Mouse (Mus musculus) spleen, adult 12 weeks (tissue): ENCODE data around the gene St3gal4.

Source experiments
- DNase-seq: peaks from one replicate; pipeline ENCODE4 v3.0.0; 2022; ENCODE audit warnings: low spot score

Gene St3gal4

DNA sequence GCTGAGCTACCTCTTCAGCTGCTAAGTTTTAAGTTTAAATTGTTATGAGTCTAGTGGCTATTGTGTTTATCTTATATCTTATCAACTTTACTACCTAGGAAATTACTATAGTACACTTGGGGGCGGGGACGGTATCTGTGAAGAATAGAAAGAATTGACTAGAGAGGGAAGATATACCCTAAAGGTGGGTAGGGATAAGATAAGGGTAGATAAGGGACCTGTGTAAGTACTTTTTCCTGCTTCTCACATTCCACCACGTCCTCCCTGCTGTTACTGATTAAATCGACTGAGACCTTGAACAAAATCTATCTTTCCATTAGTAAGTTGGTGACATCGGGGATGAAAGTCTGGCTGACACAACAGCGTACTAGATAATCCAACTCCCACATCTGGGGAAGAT lies 70.6 kb downstream of the St3gal4 start:
- no peak for DNase-seq

DNA sequence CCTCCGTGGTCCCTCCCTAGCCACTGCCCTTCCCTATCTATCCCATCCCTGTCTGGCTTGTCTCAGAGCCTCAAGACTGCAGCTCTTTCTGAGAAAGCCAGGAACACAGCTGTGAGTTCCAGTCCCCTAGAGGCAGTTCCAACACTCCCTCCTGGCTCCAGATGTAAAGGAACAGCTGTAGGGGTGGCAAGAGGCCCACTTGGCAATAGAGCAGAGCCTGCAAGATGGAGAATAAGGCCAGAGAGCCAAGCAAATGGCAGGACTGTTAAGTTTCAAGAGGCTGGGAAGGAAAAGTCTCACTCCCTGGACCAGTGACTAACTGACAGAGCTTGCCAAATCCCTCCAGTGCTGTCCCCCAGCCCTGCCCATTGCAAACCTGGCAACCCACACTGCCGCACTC lies 73.3 kb downstream of the St3gal4 start:
- DNase-seq, result no peak

DNA sequence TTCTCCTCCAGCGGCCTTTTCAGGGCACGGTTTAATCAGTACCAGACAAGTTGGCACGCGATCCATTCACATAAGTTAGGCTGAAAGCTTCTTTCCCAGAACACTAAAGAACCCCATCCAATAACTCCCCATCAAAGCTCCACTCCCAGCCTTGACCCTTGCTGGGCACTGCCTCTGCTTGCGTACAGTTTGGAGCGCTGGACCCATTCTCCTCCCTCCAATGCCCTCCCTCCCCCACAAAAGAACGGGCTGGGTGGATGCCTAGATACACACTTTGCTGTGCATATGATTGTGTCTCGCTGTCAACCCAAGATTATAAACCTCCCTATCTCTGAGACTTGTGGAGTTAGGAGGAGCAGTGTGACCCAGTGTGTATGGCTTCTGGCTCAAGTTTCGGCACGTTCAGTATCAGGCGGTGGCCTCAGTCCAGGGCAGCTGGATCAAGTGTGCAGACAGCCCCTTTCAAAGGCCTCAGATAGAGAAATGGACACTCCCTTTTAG lies 74.0 kb downstream of the St3gal4 start:
- DNase-seq, result no peak

DNA sequence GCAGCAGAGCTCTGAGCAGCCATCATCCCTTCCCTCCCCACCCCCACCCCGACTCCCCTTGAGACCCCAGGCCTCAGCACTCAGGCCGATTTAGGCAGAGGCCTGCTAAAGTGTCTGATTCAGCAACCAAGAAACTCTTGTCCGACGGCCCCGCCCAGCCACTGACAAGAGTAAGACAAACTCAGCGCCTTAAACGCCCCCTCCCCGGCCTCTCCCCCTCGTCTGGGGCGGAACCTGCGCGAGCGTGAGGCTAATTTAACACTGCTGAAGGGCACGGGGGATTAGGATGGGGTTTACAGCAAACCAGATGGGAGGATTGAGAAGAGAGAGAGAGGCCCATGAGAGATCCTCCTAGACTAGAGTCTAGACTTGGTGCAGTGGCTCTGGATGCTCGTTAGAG lies 74.6 kb downstream of the St3gal4 start:
- DNase-seq, result no peak

DNA sequence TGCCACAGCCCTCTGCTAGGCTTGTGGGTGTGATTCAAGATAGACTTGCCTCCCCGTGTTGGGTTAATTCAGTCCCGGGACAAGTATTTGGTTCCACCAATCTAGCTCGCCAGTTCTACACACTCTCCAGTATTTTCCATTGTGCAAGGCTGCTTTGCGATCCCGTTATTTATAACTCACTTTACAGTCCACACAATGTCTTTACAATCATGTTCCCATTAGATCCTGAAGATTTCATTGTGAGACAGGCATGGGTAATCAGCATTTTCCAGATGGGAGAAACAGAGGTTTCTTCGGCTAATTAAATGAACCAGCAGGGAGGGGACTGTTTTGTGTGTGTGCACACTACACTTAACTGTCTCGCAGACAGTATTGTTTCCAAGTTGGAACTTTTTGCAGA lies 75.4 kb downstream of the St3gal4 start:
- no peak for DNase-seq

DNA sequence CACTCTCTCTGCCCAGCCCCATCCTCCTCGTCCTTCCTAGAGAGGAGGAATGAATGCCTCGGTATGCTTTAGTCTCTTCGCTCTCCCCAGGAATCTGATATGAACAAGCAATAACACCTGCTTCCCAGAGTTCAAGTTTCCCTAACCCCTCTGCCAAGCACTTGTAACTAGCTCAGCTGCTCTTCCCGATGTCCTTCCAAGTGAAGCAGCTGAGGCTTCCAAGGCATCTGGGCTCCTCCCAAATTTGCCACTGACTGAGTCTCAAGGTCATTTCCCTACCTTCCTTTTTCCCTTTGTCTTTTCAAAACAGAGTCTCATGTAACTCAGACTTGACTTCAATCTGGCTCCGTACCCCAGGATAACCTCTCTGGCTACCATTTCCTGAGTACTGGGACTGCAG lies 77.6 kb downstream of the St3gal4 start:
- DNase-seq, result no peak

DNA sequence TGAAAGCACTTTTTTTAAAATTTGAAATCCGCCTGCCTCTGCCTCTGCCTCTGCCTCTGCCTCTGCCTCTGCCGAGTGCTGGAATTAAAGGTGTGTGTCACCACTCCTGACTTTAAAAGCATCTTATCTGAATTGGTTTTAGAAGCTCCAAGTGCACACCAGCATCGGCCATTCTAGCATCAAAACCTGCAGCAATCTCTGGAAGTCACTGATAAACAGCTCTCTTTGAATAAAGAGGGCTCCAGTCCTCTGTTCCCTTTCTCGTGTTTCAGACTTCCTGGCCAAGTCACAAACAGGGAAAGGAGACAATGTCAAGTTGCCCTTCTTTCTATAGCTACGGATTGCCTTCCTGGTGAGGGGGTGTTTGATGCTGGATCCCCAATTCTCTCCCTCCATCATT lies 79.2 kb downstream of the St3gal4 start:
- DNase-seq, result no peak

DNA sequence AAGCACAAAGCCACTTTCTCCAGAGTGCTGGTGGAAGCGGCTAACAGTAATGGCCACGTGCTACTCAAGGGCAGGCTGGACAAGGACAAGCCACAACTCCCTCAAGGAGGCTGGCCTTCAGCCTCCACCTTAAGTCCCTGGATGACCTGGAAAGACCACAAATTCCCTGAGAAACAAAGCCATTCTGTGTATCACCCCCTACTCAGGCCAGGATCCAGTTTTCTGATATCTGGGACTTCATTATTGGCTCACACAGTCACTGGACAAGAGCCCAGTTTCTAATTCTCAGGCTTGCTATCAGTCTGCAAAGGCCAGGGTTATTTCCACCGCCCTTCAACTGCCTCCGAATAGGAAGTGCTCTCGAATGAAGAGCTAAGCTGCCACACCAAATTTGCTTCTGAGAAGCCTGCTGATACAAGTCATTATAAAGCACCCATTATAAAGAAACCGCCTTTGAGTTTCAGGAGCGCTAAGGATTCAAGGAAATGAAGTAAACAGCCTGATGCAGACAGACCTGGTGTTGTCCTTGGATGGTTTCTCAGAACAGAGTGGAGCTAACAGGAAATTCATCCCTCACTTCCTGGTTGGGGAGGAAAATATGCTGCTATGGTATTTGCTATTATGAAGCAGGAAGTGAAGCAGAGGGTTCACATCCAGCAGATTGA lies 80.0 kb downstream of the St3gal4 start:
- no peak for DNase-seq

DNA sequence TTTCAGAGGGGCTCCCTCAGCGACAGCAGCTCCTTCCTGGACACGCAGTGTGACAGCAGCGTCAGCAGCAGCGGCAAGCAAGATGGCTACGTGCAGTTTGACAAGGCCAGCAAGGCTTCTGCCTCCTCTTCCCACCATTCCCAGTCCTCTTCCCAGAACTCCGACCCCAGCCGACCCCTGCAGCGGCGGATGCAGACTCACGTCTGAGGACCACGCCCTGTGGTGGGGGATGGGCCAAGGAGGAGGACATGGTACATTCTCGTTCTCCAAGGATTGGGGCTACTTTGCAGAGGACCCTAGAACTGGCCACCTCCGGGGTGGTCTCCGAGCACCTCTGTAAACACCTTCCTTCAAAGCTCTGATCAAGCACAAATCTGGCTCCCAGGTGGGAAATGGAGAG lies 84.0 kb downstream of the St3gal4 start:
- no peak for DNase-seq

DNA sequence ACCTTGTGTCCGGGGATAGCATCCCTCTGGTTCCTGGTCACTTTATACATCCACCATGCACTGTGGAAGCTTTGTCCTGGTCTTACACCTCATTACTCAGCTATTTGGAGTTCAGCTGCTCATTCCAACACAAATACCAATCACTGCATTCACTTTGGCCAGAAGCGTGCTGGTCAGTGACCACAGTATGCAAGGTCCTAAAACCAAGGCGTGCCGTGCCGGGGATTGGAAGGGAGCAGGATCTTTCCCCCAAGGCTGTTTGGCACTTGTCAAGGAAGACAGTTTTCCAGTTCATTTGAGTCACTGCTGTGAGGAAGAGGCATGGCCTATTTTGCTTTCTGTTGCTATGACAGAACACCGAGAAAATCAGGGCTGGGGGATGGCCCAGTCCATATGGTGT lies 86.6 kb downstream of the St3gal4 start:
- no peak for DNase-seq

DNA sequence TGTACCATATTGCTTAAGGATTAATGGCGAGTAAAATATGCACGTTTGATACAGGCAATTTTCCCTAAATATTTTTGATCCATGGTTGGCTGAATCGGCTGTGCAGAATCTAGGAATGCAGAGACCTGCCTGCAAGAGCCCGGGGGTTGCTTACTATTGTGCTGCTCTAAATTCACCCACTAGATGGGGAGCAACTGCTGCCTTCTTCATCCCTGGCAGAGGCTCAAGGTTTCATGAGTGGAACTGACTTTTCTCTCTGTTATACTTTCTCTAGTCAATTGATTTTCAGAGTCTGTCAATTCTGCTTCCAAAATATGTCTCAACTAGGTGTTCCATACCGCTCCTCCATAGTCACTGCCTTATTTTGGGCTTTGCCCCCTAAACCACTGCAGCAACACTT lies 88.2 kb downstream of the St3gal4 start:
- DNase-seq, result no peak

DNA sequence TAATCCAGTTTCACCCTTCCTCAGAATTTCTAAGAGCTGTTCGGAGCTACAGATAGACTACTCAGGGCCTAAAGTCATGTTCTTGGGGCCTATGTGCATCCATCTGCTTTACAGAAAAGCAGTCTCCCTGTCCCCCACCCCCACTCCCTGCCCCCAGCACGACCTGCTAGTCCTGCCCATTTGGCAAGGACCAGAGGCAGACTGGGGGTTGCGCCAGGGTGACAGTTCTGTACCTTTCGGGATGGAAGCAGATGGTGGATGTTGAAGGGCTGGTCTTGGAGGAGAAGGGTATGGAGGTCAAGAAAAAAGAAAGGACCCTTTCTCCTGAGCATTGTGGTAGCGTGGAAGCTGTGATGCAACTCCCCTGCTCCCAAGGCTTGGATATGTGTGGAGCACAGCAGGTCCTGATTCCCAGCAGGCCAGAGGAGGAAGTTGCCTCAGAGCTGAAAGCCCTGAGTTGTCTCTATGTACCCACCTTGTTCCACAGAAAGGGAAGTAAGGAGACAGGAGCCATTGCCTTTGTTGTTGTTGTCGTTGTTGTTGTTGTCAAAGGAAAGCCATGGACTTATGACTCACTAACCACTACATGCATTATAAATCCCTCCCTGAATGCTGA lies 91.6 kb downstream of the St3gal4 start:
- no peak for DNase-seq

DNA sequence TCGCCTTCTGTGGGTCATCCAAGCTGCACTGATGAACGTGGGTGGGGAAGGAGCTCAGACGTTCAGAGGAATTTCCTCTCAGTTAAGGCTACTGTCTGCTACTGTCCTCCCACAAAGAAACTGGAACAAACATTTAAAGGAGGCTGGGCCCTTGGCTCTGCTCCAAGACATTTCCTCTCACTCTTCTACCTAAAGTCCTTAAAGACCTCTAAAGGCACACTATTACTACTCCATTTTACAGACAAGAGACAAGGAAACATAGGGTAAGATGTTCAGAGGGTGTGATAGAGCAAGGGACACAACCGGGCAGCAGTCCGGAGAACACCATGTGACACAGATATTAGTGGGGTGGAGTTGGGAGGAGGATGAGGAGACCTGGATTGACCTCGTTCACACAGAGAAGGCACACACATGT lies 92.2 kb downstream of the St3gal4 start:
- DNase-seq, result no peak

DNA sequence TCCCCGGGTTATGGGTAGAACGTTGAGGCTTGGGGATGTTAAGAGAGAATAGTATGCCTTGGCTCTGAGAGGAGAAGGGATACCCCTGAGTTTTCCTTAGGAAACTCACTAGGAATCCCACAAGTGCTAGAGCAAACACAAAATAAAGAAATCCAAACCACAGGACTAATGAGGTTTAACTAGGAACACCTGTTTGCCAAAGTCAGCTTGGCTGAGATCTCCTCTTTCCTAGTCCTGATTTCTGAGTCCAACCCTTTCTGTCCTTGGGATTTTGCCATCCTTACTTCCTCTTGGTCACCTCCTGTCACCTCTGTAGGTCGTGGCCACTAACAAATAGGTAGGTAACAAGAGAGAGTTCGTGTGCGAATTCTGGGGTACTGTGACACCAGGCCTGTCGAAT lies 92.8 kb downstream of the St3gal4 start:
- DNase-seq, result no peak

DNA sequence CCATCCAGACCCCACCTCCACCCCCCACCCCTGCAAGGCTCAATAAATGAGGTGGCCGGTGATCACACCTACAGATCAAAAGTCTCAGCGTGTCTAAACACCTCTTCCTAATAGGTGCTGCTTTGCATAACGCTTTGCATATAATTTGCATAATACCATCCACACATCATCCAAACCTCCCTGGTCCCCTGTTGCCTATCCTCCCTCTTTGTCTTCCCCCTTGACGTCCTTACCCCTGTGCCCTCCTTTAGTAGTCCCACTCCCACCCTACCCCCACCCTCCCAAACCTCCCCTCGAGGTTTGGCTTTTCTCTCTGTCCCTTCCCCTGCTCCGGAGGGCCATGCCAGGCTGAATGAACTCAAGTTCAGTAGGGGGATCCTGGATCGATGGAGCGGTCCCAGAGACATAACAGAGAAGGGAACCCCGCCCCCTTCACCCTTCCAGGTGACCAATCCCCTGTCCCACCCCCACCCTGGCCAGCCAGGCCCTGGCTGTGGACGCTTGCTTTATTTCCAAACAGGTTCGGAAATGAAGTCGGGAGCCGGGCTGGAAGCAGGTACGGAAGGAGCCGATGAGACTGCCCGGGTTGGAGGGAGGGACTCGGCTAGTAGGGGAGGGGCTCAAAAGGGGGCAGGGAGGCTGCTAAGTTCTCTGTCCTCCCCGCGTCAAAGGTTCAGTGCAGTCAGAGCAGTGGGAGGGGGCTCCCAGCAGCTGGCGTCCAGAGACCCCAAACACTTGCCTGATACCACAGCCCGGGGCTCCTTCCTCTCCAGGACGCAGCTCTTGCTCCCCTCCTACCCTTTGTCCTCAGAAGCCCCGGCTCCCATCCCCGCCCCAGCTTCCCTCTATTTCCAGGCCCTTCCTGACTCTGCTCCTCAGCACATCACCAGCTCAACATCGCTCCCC lies 94.2 kb downstream of the St3gal4 start:
- DNase-seq, result no peak

DNA sequence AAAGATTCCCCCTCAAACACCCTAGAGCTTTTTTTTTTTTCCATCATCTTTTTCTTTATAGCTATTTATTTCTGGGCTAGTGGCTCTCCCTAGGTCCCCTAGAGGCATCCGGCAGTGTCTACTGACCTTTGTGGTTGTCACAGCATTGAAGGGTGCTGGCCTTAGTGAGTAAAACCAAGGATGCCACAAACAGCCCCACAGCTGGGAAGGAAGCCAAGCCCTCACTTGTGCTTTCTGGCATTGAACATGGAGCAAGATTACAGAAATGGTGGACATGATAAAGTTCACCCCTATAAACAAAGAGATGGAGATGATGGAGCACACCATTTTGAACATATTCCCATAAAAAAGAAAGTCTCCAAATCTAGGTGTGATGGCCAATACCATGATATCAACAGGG lies 97.3 kb downstream of the St3gal4 start:
- DNase-seq, result no peak

DNA sequence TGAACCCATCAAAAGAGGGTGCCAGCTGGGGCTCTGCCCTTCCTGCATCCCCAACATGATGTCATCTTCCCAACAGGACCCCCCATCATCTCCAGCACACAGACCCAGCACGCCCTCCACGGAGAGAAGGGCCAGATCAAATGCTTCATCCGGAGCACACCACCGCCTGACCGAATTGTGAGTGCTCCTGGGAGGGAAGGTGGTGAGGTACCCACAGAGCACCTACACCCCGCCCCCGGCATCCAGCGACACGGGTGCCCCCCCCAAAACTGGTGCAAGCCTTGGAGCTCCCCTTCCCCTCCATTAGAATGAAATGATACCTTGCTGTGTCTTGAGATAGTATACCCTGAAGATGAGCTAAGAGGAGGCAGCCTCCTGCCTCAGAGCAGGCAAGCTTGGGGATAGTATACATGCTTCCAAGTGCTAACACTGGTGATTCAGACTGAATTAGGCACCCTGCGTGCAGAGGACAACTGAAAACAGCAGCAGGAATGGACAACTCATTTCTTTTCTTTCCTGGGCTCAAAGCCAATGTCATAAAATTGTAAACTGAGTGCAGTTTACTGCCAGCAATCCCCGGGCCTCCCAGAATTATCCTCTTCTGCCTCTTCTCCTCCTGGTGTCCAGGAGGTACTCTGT lies 98.9 kb downstream of the St3gal4 start:
- DNase-seq, result no peak

DNA sequence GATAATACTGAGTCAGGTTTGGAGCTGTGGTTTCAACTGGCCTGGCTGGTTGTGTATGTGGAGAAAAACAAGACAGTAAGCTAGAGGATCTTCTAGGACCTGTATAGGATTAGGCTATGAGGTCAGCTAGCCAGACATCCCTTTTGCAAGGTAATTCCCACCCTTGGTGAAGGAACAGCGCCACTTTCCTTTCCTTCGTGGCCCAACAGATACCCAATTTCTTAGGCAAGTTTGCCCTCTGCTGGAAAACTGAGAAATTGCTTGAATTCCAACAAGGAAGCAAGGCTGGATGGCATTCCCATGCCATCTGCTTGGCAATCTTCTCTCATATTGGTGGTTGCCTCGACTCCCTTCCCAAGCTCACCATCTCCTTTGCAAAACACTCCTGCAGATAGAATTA lies 99.7 kb downstream of the St3gal4 start:
- no peak for DNase-seq

DNA sequence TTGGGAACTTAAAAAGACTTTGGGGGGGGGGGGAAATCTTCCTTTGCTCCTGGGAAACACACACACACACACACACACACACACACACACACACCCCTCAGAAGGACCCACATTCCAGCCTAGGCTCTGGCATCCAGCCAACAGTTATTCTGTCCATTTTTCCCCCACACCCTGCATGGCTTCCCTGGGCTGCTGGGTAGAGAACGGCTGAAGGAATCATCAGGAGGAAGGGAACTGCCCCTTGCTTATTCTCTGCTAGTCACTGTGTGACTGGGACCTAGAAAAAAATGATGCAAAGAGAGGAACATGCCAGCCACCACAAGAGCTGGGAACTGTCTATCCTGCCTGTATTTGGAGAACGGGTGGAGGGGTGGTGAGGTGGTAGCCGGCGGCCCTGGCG lies 101.0 kb downstream of the St3gal4 start:
- DNase-seq, result no peak

DNA sequence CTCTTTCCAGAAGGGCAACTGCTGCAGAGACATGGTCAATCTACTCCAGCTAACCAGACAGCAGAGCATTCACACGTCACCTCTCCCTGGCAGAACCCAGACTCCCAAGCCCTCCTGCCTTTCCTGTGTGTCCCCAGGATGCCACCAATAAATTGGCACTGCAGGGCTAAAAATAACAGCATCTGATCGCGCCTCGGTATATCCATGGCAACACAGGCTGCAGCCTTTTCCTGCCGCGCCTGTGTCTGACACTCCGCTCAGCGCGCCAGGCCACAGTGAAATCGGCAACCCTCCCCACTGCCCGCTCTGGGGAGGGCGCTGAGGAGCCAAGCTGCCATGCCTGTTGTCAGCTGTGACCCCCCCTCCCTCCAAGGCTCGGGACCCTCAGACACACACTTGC lies 101.5 kb downstream of the St3gal4 start:
- DNase-seq, result no peak

DNA sequence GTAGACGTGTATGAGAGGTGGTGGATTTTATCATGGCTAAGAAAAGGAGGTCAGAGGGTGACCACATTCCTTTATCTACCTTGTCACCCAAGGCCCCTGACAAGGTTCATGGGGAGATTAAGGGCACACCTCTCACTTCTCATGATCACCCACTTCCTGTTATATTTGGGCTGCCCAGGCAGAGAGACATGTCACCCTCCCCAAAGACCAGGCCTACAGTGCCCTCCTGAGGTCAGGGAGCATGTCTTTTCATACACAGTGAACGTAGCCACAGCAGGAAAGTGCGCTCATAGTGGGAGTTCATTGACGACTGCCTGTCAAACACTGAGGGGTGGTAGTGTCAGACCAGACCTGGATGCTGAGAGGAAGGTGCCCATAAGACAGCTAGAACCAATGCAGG lies 102.3 kb downstream of the St3gal4 start:
- DNase-seq, result no peak

DNA sequence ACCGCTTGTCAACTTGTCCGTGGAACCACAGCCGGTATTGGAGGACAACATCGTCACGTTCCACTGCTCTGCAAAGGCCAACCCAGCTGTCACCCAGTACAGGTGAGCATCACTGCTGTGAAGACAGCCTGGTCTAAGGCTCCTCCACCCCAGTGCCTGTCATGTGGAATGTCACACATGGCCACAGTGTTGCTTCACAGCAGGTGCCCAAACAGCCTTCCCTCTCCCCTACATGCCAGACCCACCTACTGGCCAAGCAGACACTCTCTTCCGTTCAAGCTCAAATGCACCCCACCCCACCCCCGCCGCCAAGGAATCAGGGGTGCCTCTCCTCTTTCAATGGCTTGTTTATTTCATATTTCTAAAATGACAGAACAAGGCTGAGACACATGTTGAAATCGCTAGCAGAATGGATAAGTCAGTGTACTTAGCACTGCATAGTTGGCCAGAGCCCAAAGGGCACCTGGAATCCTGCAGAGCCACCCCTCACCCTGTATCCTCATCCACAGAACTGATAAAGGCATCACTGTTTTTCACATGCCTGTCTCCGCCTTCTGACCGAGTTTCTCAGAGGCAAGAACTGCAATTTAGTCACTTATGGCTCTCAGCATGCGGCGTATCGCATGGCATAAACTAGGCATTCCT lies 111.2 kb downstream of the St3gal4 start:
- DNase-seq, result no peak
